ENCODE assay signal across 11 mouse cellular contexts in genomic region chr4:102506376-102507280, GRCm38 (mm10).
DNase-seq lines count a peak whose midpoint lies in the region; ATAC-seq and TF ChIP-seq lines count a peak whose summit lies in the region.
"Had no signal": no experiment of that assay in that cellular context is flagged by ENCODE, and none has a peak within 500 bp of the region (broad histone marks: within the 10 kb centered on the region; RNA-seq: fewer than 3 reads in every experiment).

No protein-coding gene starts in this region.

- H3K27me3 ChIP-seq in limb, embryonic 13.5 days: no peaks in the 10 kb centered on the region
- H3K27me3 ChIP-seq in hindbrain, embryonic 16.5 days (replicated peaks; ENCODE audit: control insufficient read depth, insufficient read depth, low read length): no peaks in the 10 kb centered on the region
- H3K27me3 ChIP-seq in forebrain, postnatal 0 days (ENCODE audit: insufficient read depth, low read length): no peaks in the 10 kb centered on the region

- peak; percentile 38 for DNase-seq in testis, postnatal 14 days (ENCODE audit: low spot score)
- no peak for DNase-seq in testis, postnatal 10 days (ENCODE audit: low spot score)
- DNase-seq in thymus, postnatal 4 days: peak; percentile 52
- no peak for DNase-seq in adrenal gland, postnatal 36 days
- no peak for DNase-seq in forebrain, postnatal 0 days
- DNase-seq: cerebellum, adult 9-10 months; kidney, adult 11 months had no signal

- TF ChIP-seq CTCF in forebrain, postnatal 0 days (IDR thresholded peaks at IDR 0.05; ENCODE audit: low read depth): no peak

- H3K36me3 ChIP-seq in limb, embryonic 13.5 days: no peaks in the 10 kb centered on the region
- H3K36me3 ChIP-seq in hindbrain, embryonic 16.5 days (ENCODE audit: control insufficient read depth, insufficient read depth, low read length): no peaks in the 10 kb centered on the region
- no peaks in the 10 kb centered on the region for H3K36me3 ChIP-seq in forebrain, postnatal 0 days (ENCODE audit: insufficient read depth)

- peak overlapping the region; percentile 2; the same call in 1 of the 2 replicates for H3K27ac ChIP-seq in limb, embryonic 13.5 days
- no peak overlapping the region for H3K27ac ChIP-seq in hindbrain, embryonic 16.5 days (ENCODE audit: low read depth, low read length)
- H3K27ac ChIP-seq in forebrain, postnatal 0 days (ENCODE audit: low read depth, low read length): no peak overlapping the region
- H3K27ac ChIP-seq: macrophage had no signal

- H3K9me3 ChIP-seq in limb, embryonic 13.5 days: no peaks in the 10 kb centered on the region
- H3K9me3 ChIP-seq in hindbrain, embryonic 16.5 days (ENCODE audit: control insufficient read depth, low read length): no peaks in the 10 kb centered on the region
- no peaks in the 10 kb centered on the region for H3K9me3 ChIP-seq in forebrain, postnatal 0 days (ENCODE audit: low read length)

- H3K4me3 ChIP-seq in limb, embryonic 13.5 days: no peak overlapping the region
- no peak overlapping the region for H3K4me3 ChIP-seq in hindbrain, embryonic 16.5 days (ENCODE audit: low read length)
- no peak overlapping the region for H3K4me3 ChIP-seq in forebrain, postnatal 0 days (ENCODE audit: low read depth, low read length)

- ATAC-seq in limb, embryonic 13.5 days (ENCODE audit: low FRiP score, low read depth): no peak
- peak; percentile 60 for ATAC-seq in megakaryocyte-erythroid progenitor cell, adult 5-6 weeks (replicated peaks; ENCODE audit: low FRiP score, low TSS enrichment, poor library complexity, severe bottlenecking)
- ATAC-seq in hindbrain, embryonic 16.5 days: no peak
- no peak for ATAC-seq in forebrain, postnatal 0 days

- no peak overlapping the region for H3K9ac ChIP-seq in limb, embryonic 13.5 days
- no peak overlapping the region for H3K9ac ChIP-seq in hindbrain, embryonic 16.5 days (ENCODE audit: low read depth, low read length)
- H3K9ac ChIP-seq in forebrain, postnatal 0 days: no peak overlapping the region

- no peak overlapping the region; the same call in 1 of the 2 replicates for H3K4me2 ChIP-seq in limb, embryonic 13.5 days (replicated peaks)
- no peak overlapping the region for H3K4me2 ChIP-seq in hindbrain, embryonic 16.5 days (ENCODE audit: low read length)
- no peak overlapping the region for H3K4me2 ChIP-seq in forebrain, postnatal 0 days (ENCODE audit: low read depth)

- WGBS in limb, embryonic 13.5 days: 44% methylated on average over 15 of the region's 15 CpGs
- WGBS in hindbrain, embryonic 16.5 days: 85% methylated on average over 15 of the region's 15 CpGs
- 73% methylated on average over 15 of the region's 15 CpGs for WGBS in forebrain, postnatal 0 days

- H3K4me1 ChIP-seq in limb, embryonic 13.5 days: peaks cover 41% of the 10 kb centered on the region
- H3K4me1 ChIP-seq in hindbrain, embryonic 16.5 days (ENCODE audit: control insufficient read depth, insufficient read depth, low read depth, low read length): peaks cover 12% of the 10 kb centered on the region
- peaks cover 4% of the 10 kb centered on the region; the same call in 1 of the 2 replicates for H3K4me1 ChIP-seq in forebrain, postnatal 0 days (ENCODE audit: insufficient read depth)

Comparison
In these comparisons a context has a peak if more than half of its experiments do, and no peak if none do; other contexts are left out.
1. DNase-seq: peak in testis, postnatal 14 days (single experiment) and thymus, postnatal 4 days (single experiment); none in testis, postnatal 10 days (single experiment), adrenal gland, postnatal 36 days (0 of 2) and forebrain, postnatal 0 days (single experiment).